Mouse (Mus musculus) forebrain, embryonic 10.5 days (tissue): ENCODE data around the gene Nt5c2. TPM values are rescaled to one million over a fixed set of nuclear protein-coding genes. Genes with fewer than 3 reads are reported as not detected.

Source experiments
- DNase-seq: peaks from one replicate; pipeline ENCODE4 v3.0.0-alpha.2; 2017; ENCODE audit warnings: low spot score; ENCODE audit errors: extremely low spot score
- H3K27ac ChIP-seq: fragments of 300-500 bp; sonication (generic); 2 replicates; pipeline ENCODE4 v1.5.1; 2016; ENCODE audit warnings: mild to moderate bottlenecking
- H3K27me3 ChIP-seq: fragments of 300-500 bp; sonication (generic); 2 replicates; pipeline ENCODE4 v1.6.1; 2016; ENCODE audit warnings: mild to moderate bottlenecking; ENCODE audit not compliant: poor library complexity, severe bottlenecking
- H3K36me3 ChIP-seq: fragments of 300-500 bp; sonication (generic); replicated peaks from 2 replicates; pipeline ENCODE4 v1.6.1; 2016; ENCODE audit warnings: mild to moderate bottlenecking, moderate library complexity
- H3K4me1 ChIP-seq: fragments of 300-500 bp; sonication (generic); 2 replicates; pipeline ENCODE4 v1.6.1; 2016
- H3K4me3 ChIP-seq: fragments of 300-500 bp; sonication (generic); 2 replicates; pipeline ENCODE4 v1.5.1; 2016; ENCODE audit warnings: mild to moderate bottlenecking, moderate library complexity
- H3K9me3 ChIP-seq: fragments of 300-500 bp; sonication (generic); 2 replicates; pipeline ENCODE4 v1.6.1; 2016; ENCODE audit warnings: mild to moderate bottlenecking, moderate library complexity
- WGBS: fragments of 180-500 bp; shearing (Covaris S2); methylation state at CpG from one replicate; pipeline ENCODE4 v1.1.7; 2016; 5-methylcytosine and 5-hydroxymethylcytosine counted together
- polyA plus RNA-seq: library from polyadenylated mRNA; unstranded; fragments of >200 nt; fragmentation: Nextera tagmentation; extraction: Ambion mirVana; gene quantifications from 2 replicates; pipeline ENCODE4 v1.2.1, GENCODE M21; 2016

Nt5c2 gene
- polyA plus RNA-seq, 1 experiment from 2014 or later = 71.1 TPM

GRCm38 (mm10) chr19:46899871-46900270, 115.1 kb downstream of the Nt5c2 start:
- Histone ChIP-seq H3K27ac (no peak overlapping the region), H3K36me3 (peaks cover 38% of the 10 kb centered on the region), H3K4me3 (no peak overlapping the region), H3K4me1 (no peaks in the 10 kb centered on the region), H3K9me3 (peaks cover 6% of the 10 kb centered on the region), H3K27me3 (no peaks in the 10 kb centered on the region)
- WGBS = 87% methylated on average over 5 of the region's 5 CpGs
- no peak for DNase-seq

GRCm38 (mm10) chr19:46899306-46899705, 115.6 kb downstream of the Nt5c2 start:
- peaks cover 40% of the 10 kb centered on the region for H3K36me3 ChIP-seq
- 76% methylated on average over 5 of the region's 5 CpGs for WGBS

DNA sequence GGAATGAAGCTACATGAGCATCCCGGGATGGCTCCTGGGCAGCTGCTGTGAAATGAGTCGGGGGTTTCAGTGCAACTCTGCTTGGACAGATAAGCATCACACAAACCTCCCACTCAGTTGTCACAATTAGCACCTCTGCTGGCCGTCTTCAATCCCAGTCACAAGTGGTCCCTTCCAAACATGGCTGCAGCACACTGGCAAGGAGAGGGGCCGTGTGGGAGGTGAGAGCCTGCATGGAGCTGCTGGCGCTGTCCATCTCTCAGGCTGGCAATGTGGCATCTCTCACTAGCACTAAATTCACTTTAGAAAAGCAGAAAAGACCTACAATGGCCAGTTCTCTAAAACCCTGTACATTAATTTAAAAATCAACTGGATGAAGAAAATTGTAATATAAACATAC, 116.7 kb downstream of the Nt5c2 start:
- H3K9me3 ChIP-seq = peaks cover 6% of the 10 kb centered on the region
- 87% methylated on average over 5 of the region's 5 CpGs for WGBS

More at GRCm38 (mm10) chr19:46899306-46899705, 115.6 kb downstream of the Nt5c2 start:
- H3K27me3 ChIP-seq = no peaks in the 10 kb centered on the region
- no peak overlapping the region for H3K4me3 ChIP-seq
- no peak for DNase-seq
- no peak overlapping the region for H3K27ac ChIP-seq
- no peaks in the 10 kb centered on the region for H3K4me1 ChIP-seq
- peaks cover 6% of the 10 kb centered on the region for H3K9me3 ChIP-seq

DNA sequence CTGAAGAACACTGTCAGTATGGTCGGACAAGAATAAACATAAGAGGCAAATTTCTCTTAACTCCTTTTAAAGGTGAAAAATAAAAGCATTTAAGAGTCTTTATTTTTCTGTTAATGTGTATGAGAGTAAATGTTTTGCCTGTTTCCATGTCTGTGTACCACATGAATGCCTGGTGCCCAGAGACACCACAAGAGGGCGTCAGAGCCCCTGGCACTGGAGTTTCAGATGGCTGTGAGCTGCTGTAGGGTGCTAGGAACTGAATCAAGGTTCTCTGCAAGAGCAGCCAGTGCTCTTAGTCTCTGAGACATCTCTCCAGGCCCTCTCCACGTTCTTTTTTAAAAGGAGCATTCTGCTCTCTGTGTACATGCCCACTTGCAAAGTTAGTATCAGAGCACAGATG, 117.8 kb downstream of the Nt5c2 start:
- no peak for DNase-seq
- Histone ChIP-seq H3K27me3 (no peaks in the 10 kb centered on the region), H3K9me3 (peaks cover 6% of the 10 kb centered on the region), H3K4me3 (no peak overlapping the region), H3K27ac (no peak overlapping the region), H3K4me1 (no peaks in the 10 kb centered on the region), H3K36me3 (peaks cover 38% of the 10 kb centered on the region)
- 81% methylated on average over 3 of the region's 3 CpGs for WGBS

More for the DNA sequence above, 116.7 kb downstream of the Nt5c2 start:
- no peak overlapping the region for H3K27ac ChIP-seq
- H3K4me1 ChIP-seq = no peaks in the 10 kb centered on the region
- H3K27me3 ChIP-seq = no peaks in the 10 kb centered on the region
- DNase-seq = no peak
- no peak overlapping the region for H3K4me3 ChIP-seq
- H3K36me3 ChIP-seq = peaks cover 33% of the 10 kb centered on the region

- WGBS = 92% methylated on average over 7 of the region's 7 CpGs
- H3K27ac ChIP-seq = no peak overlapping the region
- H3K4me1 ChIP-seq = no peaks in the 10 kb centered on the region
- H3K4me3 ChIP-seq = no peak overlapping the region
- peaks cover 6% of the 10 kb centered on the region for H3K9me3 ChIP-seq
- DNase-seq = no peak
- peaks cover 70% of the 10 kb centered on the region for H3K36me3 ChIP-seq
- H3K27me3 ChIP-seq = no peaks in the 10 kb centered on the region
Observed at GRCm38 (mm10) chr19:46893484-46893883, 121.5 kb downstream of the Nt5c2 start.

DNA sequence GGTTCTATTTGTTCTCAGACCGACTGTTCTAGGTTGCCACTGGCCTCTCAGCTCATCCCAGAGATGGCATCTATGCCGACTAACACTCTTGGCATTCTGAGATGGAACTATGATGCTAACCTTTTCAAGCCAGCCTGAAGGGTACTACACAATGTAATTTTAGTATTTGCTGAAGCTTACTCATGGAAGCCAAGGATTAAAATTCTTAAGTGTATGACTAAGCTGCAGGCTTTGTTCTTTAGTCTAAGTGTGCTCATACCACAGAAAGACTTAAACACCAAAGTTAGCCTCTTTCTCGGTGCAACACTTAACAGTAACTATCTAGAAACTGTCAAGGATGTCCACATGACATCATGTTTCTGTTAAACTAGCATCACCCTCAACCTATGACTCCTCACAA, 122.1 kb downstream of the Nt5c2 start:
- Histone ChIP-seq H3K4me1 (no peaks in the 10 kb centered on the region), H3K4me3 (no peak overlapping the region), H3K27ac (no peak overlapping the region), H3K27me3 (no peaks in the 10 kb centered on the region), H3K9me3 (peaks cover 6% of the 10 kb centered on the region), H3K36me3 (peaks cover 70% of the 10 kb centered on the region)
- WGBS = 94% methylated on average over 3 of the region's 3 CpGs
- no peak for DNase-seq

- no peak overlapping the region for H3K4me3 ChIP-seq
Observed at GRCm38 (mm10) chr19:46890657-46891056, 124.3 kb downstream of the Nt5c2 start.

DNA sequence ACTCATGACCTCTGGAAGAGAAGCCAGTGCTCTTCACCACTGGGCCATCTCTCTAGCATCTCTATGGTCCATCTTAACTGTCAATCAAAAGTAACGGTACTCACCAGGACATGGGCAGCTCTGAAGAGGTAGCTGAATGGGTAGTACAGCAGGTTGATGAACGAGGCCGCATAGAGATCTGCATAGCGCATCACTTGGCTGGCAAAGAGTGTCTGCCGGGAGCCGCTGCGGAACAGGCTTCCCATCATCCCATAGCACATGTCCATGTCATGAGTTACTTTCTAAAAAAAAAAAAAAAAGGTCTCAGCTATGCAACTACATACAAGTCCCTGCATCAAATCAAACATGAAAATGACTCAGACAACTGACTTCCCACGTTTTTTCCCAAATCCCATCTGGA, 125.3 kb downstream of the Nt5c2 start:
- no peaks in the 10 kb centered on the region for H3K9me3 ChIP-seq
- H3K27me3 ChIP-seq = no peaks in the 10 kb centered on the region
- H3K27ac ChIP-seq = no peak overlapping the region
- WGBS = 96% methylated on average over 8 of the region's 8 CpGs
- H3K36me3 ChIP-seq = peaks cover 80% of the 10 kb centered on the region
- DNase-seq = no peak
- no peak overlapping the region for H3K4me3 ChIP-seq
- no peaks in the 10 kb centered on the region for H3K4me1 ChIP-seq

More at GRCm38 (mm10) chr19:46890657-46891056, 124.3 kb downstream of the Nt5c2 start:
- WGBS = 93% methylated on average over 8 of the region's 8 CpGs
- H3K9me3 ChIP-seq = no peaks in the 10 kb centered on the region
- no peaks in the 10 kb centered on the region for H3K4me1 ChIP-seq
- H3K27ac ChIP-seq = no peak overlapping the region
- DNase-seq = no peak
- peaks cover 75% of the 10 kb centered on the region for H3K36me3 ChIP-seq
- no peaks in the 10 kb centered on the region for H3K27me3 ChIP-seq

- H3K27me3 ChIP-seq = no peaks in the 10 kb centered on the region
- H3K27ac ChIP-seq = no peak overlapping the region
- WGBS = 87% methylated on average over 14 of the region's 14 CpGs
- no peaks in the 10 kb centered on the region for H3K9me3 ChIP-seq
- H3K36me3 ChIP-seq = peaks cover 93% of the 10 kb centered on the region
- H3K4me1 ChIP-seq = no peaks in the 10 kb centered on the region
- DNase-seq = no peak
- no peak overlapping the region for H3K4me3 ChIP-seq
Observed at GRCm38 (mm10) chr19:46887811-46888527, 127.0 kb downstream of the Nt5c2 start.

GRCm38 (mm10) chr19:46886826-46887225, 128.1 kb downstream of the Nt5c2 start:
- Histone ChIP-seq H3K4me3 (no peak overlapping the region), H3K27ac (no peak overlapping the region), H3K9me3 (no peaks in the 10 kb centered on the region), H3K36me3 (peaks cover 94% of the 10 kb centered on the region), H3K27me3 (no peaks in the 10 kb centered on the region), H3K4me1 (no peaks in the 10 kb centered on the region)
- 88% methylated on average over 7 of the region's 7 CpGs for WGBS
- no peak for DNase-seq

GRCm38 (mm10) chr19:46885365-46885764, 129.6 kb downstream of the Nt5c2 start:
- 94% methylated on average over 4 of the region's 4 CpGs for WGBS
- no peak for DNase-seq
- no peak overlapping the region for H3K27ac ChIP-seq
- H3K4me1 ChIP-seq = no peaks in the 10 kb centered on the region
- no peaks in the 10 kb centered on the region for H3K9me3 ChIP-seq
- no peak overlapping the region for H3K4me3 ChIP-seq
- peaks cover 84% of the 10 kb centered on the region for H3K36me3 ChIP-seq
- H3K27me3 ChIP-seq = no peaks in the 10 kb centered on the region

DNA sequence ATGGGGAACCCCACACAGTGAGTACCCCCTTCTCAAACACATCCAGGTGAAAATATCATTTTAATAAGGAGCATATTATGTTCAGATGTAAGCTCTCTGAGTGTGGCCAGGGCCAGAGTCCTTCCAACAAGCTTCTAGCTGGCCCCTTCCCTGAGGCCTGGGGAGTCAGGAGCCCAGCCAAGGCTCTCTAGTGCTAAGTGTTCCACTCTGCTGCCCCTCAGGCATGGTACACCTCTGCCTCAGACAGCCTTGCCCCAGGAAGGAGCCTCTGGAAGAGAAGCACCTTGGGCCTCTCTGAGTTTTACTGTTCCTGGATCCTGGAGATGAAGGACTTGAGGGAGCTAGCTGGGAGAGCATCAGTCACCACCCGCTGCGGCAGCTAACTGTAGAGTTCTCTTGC, 135.1 kb downstream of the Nt5c2 start:
- Histone ChIP-seq H3K9me3 (no peaks in the 10 kb centered on the region), H3K4me3 (no peak overlapping the region), H3K27ac (no peak overlapping the region), H3K27me3 (no peaks in the 10 kb centered on the region), H3K36me3 (peaks cover 32% of the 10 kb centered on the region), H3K4me1 (no peaks in the 10 kb centered on the region)
- no peak for DNase-seq
- WGBS = 96% methylated on average over 2 of the region's 2 CpGs

- no peaks in the 10 kb centered on the region for H3K9me3 ChIP-seq
- no peaks in the 10 kb centered on the region for H3K27me3 ChIP-seq
- no peak for DNase-seq
- no peak overlapping the region for H3K27ac ChIP-seq
- H3K36me3 ChIP-seq = peaks cover 17% of the 10 kb centered on the region
- WGBS = 68% methylated on average over 13 of the region's 13 CpGs
- no peaks in the 10 kb centered on the region for H3K4me1 ChIP-seq
- no peak overlapping the region for H3K4me3 ChIP-seq
Observed at GRCm38 (mm10) chr19:46878346-46878745, 136.6 kb downstream of the Nt5c2 start.
